Mouse (Mus musculus) heart, embryonic 16.5 days (tissue): Measurements from ENCODE around the gene Cyp2s1. TPM values are rescaled to one million over a fixed set of nuclear protein-coding genes. Genes with fewer than 3 reads are reported as not detected.

Experiments used
- ATAC-seq: fragments of 200-750 bp; cut with Nextera tagmentation; replicated peaks from 2 replicates; pipeline ENCODE4 v1.8.0; 2017; ENCODE audit warnings: moderate number of reproducible peaks; ENCODE audit not compliant: insufficient read depth, low FRiP score; ENCODE audit errors: extremely low read depth
- H3K27ac ChIP-seq: fragments of 300-500 bp; sonication (generic); 2 replicates; pipeline ENCODE4 v1.5.1; 2014; ENCODE audit warnings: mild to moderate bottlenecking, low read length, control low read depth, moderate library complexity
- H3K27me3 ChIP-seq: fragments of 300-500 bp; sonication (generic); 2 replicates; pipeline ENCODE4 v1.6.1; 2014; ENCODE audit warnings: low read length, mixed read lengths; ENCODE audit not compliant: control insufficient read depth, insufficient read depth
- H3K36me3 ChIP-seq: fragments of 300-500 bp; sonication (generic); 2 replicates; pipeline ENCODE4 v1.6.1; 2014; ENCODE audit not compliant: control insufficient read depth, insufficient read depth
- H3K4me1 ChIP-seq: fragments of 300-500 bp; sonication (generic); 2 replicates; pipeline ENCODE4 v1.6.1; 2014; ENCODE audit warnings: low read length, mixed read lengths; ENCODE audit not compliant: control insufficient read depth, insufficient read depth
- H3K4me2 ChIP-seq: fragments of 300-500 bp; sonication (generic); 2 replicates; pipeline ENCODE4 v1.6.1; 2014; ENCODE audit warnings: low read depth, mild to moderate bottlenecking, control low read depth, low read length
- H3K4me3 ChIP-seq: fragments of 300-500 bp; sonication (generic); 2 replicates; pipeline ENCODE4 v1.5.1; 2014; ENCODE audit warnings: mild to moderate bottlenecking, control low read depth, low read length
- H3K9ac ChIP-seq: fragments of 300-500 bp; sonication (generic); 2 replicates; pipeline ENCODE4 v1.6.1; 2014; ENCODE audit warnings: low read length, control low read depth
- H3K9me3 ChIP-seq: fragments of 300-500 bp; sonication (generic); replicated peaks from 2 replicates; pipeline ENCODE4 v1.6.1; 2016; ENCODE audit warnings: low read length; ENCODE audit not compliant: control insufficient read depth
- WGBS: fragments of 180-500 bp; shearing (Covaris S2); extraction: QIAGEN DNeasy Blood & Tissue Kit; methylation state at CpG from one replicate; pipeline ENCODE4 v1.1.7; 2014; 5-methylcytosine and 5-hydroxymethylcytosine counted together
- polyA plus RNA-seq: library from polyadenylated mRNA; unstranded; fragments of >200 nt; fragmentation: Nextera tagmentation; extraction: Ambion mirVana; gene quantifications from 2 replicates; pipeline ENCODE4 v1.2.1, GENCODE M21; 2015

Gene Cyp2s1
- polyA plus RNA-seq, 1 experiment from 2014 or later, result 5.8 TPM

GRCm38 (mm10) chr7:25825043-25825442 is 8.3 kb upstream of the Cyp2s1 start:
- H3K9me3 ChIP-seq, result no peaks in the 10 kb centered on the region

GRCm38 (mm10) chr7:25815571-25815970 is 1.1 kb downstream of the Cyp2s1 start:
- ATAC-seq, result no peak
- Histone ChIP-seq H3K9ac (no peak overlapping the region), H3K4me1 (peaks cover 7% of the 10 kb centered on the region; the same call in 1 of the 2 replicates), H3K4me3 (peak overlapping the region; percentile 45), H3K36me3 (no peaks in the 10 kb centered on the region), H3K4me2 (peak overlapping the region; percentile 85; the same call in 1 of the 2 replicates), H3K27me3 (peaks cover 26% of the 10 kb centered on the region), H3K27ac (no peak overlapping the region), H3K9me3 (no peaks in the 10 kb centered on the region)
- 19% methylated on average over 7 of the region's 7 CpGs for WGBS

More at GRCm38 (mm10) chr7:25825043-25825442, 8.3 kb upstream of the Cyp2s1 start:
- no peak overlapping the region for H3K27ac ChIP-seq
- ATAC-seq, result no peak
- H3K4me2 ChIP-seq, result no peak overlapping the region
- H3K9ac ChIP-seq, result no peak overlapping the region
- no peaks in the 10 kb centered on the region for H3K36me3 ChIP-seq
- no peak overlapping the region for H3K4me3 ChIP-seq
- peaks cover 8% of the 10 kb centered on the region; the same call in 1 of the 2 replicates for H3K4me1 ChIP-seq
- 52% methylated on average over 9 of the region's 9 CpGs for WGBS
- H3K27me3 ChIP-seq, result no peaks in the 10 kb centered on the region

- WGBS, result 73% methylated on average over 9 of the region's 9 CpGs
- Histone ChIP-seq H3K36me3 (no peaks in the 10 kb centered on the region), H3K9ac (no peak overlapping the region), H3K27me3 (peaks cover 26% of the 10 kb centered on the region), H3K27ac (no peak overlapping the region), H3K9me3 (no peaks in the 10 kb centered on the region), H3K4me3 (no peak overlapping the region), H3K4me2 (no peak overlapping the region), H3K4me1 (peaks cover 7% of the 10 kb centered on the region; the same call in 1 of the 2 replicates)
- ATAC-seq, result no peak
These were observed 2.0 kb downstream of the Cyp2s1 start for GRCm38 (mm10) chr7:25814711-25815110.

GRCm38 (mm10) chr7:25812195-25812594 is 4.5 kb downstream of the Cyp2s1 start:
- 63% methylated on average over 1 of the region's 1 CpGs for WGBS
- Histone ChIP-seq H3K4me3 (no peak overlapping the region), H3K27me3 (peaks cover 25% of the 10 kb centered on the region), H3K9ac (no peak overlapping the region), H3K27ac (no peak overlapping the region), H3K4me1 (peaks cover 7% of the 10 kb centered on the region; the same call in 1 of the 2 replicates), H3K4me2 (no peak overlapping the region), H3K36me3 (no peaks in the 10 kb centered on the region), H3K9me3 (no peaks in the 10 kb centered on the region)
- ATAC-seq, result no peak

GRCm38 (mm10) chr7:25811716-25812115 is 5.0 kb downstream of the Cyp2s1 start:
- 62% methylated on average over 2 of the region's 2 CpGs for whole genome bisulfite sequencing
- Histone ChIP-seq H3K27me3 (peaks cover 20% of the 10 kb centered on the region), H3K9ac (no peak overlapping the region), H3K4me1 (peaks cover 7% of the 10 kb centered on the region; the same call in 1 of the 2 replicates), H3K4me2 (no peak overlapping the region), H3K9me3 (no peaks in the 10 kb centered on the region), H3K36me3 (no peaks in the 10 kb centered on the region), H3K4me3 (no peak overlapping the region), H3K27ac (no peak overlapping the region)
- no peak for ATAC-seq

- Histone ChIP-seq H3K4me3 (no peak overlapping the region), H3K27me3 (no peaks in the 10 kb centered on the region), H3K9me3 (no peaks in the 10 kb centered on the region), H3K9ac (peak overlapping the region; percentile 38; the same call in 1 of the 2 replicates), H3K4me1 (peaks cover 13% of the 10 kb centered on the region), H3K36me3 (no peaks in the 10 kb centered on the region), H3K4me2 (peak overlapping the region; percentile 49), H3K27ac (no peak overlapping the region)
- ATAC-seq, result no peak
- 18% methylated on average over 21 of the region's 21 CpGs for WGBS
These were observed 10.9 kb downstream of the Cyp2s1 start for GRCm38 (mm10) chr7:25805631-25806343.

- Histone ChIP-seq H3K4me3 (no peak overlapping the region), H3K36me3 (no peaks in the 10 kb centered on the region), H3K9ac (no peak overlapping the region; the same call in 1 of the 2 replicates), H3K27ac (no peak overlapping the region), H3K4me2 (no peak overlapping the region), H3K27me3 (no peaks in the 10 kb centered on the region), H3K4me1 (peaks cover 13% of the 10 kb centered on the region), H3K9me3 (no peaks in the 10 kb centered on the region)
- ATAC-seq, result no peak
- 41% methylated on average over 4 of the region's 4 CpGs for WGBS
These were observed 11.9 kb downstream of the Cyp2s1 start for GRCm38 (mm10) chr7:25804792-25805191.

- no peak for ATAC-seq
These were observed 13.3 kb downstream of the Cyp2s1 start for GRCm38 (mm10) chr7:25803460-25803859.

More at GRCm38 (mm10) chr7:25803460-25803859, 13.3 kb downstream of the Cyp2s1 start:
- Histone ChIP-seq H3K27me3 (no peaks in the 10 kb centered on the region), H3K9me3 (peaks cover 2% of the 10 kb centered on the region; the same call in 1 of the 2 replicates), H3K36me3 (no peaks in the 10 kb centered on the region), H3K9ac (no peak overlapping the region), H3K4me1 (peaks cover 13% of the 10 kb centered on the region), H3K4me3 (no peak overlapping the region), H3K27ac (peak overlapping the region; percentile 52), H3K4me2 (no peak overlapping the region)
- 63% methylated on average over 13 of the region's 13 CpGs for WGBS
